Mouse (Mus musculus) induced T-regulatory cell, adult 2 months (primary cell): ENCODE results near the gene Auts2.

Experiments
- DNase-seq: peaks from one replicate; pipeline ENCODE4 v3.0.0-alpha.2; 2012; ENCODE audit warnings: low read depth

Auts2 gene

DNA sequence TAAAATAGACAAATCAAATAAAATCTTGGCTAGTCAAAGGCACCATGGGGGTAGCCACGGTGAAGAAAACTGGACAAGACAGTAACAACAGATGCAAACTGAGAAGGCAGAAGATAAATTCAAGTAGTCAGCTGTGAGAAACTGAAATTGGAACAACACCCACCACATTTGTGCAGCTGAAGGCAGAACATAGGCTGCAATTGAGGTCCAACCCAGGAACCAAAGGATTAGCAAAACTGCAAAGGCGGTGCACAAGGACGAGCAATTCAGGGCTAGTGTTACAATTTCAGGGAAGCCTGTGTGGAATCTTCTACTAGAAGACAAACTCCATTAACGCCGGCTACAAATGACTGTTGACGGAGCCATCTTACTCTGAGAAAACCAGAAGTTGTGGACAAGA, 550.9 kb downstream of the Auts2 start:
- DNase-seq = no peak

DNA sequence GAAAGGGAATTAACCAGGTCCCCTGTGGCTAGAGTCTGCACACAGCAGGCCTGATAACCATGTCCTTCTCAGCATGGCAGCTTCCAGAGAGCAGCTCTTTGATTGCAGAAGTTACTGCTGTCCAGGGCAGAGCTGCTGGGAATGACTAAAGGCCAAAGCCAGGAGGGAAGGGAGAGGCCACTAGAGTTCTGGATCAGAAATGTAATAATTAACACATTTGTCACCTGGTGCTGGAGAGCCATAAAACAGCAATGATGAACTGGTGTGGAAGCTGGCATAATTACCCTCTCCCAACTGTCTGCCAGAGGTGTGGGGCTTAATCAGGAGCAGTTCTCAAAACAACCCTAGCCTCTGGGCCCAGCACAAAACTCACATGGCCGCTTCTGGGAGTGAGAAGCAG, 552.6 kb downstream of the Auts2 start:
- no peak for DNase-seq

DNA sequence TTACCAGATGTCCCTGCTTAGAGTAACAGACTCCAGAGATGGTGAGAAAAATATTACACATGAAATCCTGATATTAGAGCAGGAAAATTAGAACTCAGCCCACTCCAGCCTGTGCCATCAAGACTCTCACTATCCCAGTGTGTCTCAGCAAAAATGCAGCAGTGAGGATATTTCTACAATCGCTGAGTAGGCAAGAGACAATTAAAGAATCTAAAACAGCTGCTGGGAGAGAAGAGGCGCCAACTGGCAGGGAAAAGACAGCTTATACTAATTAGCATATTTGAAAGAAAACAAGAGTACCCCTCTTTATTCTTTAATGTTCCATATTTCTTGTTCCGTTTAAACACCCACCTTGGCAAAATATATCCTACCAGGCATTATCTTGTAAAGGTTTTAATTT, 561.7 kb downstream of the Auts2 start:
- DNase-seq = no peak

- no peak for DNase-seq
Measured at GRCm38 (mm10) chr5:131978939-131979338, 564.2 kb downstream of the Auts2 start.

DNA sequence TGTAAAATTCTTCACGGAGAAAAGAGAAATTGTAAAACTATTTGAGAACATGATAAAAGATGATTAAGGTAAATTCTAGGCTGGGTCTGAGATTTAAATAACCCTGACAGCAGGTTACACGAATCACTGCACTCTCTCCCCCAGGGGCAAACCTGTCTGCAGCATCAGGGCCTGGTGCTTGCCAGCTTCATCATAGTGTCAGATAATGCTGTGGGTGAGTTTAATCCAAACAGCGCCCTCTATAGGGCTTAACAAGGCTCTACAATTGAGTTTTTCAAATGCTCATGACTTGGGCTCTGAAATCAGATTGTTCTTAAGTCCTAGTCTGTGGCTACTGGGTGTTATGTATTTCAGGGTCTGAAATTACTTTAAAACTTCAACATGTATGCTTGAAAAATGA, 565.6 kb downstream of the Auts2 start:
- DNase-seq = no peak

- no peak for DNase-seq
Measured at GRCm38 (mm10) chr5:131971901-131972300, 571.2 kb downstream of the Auts2 start.

- no peak for DNase-seq
Measured at GRCm38 (mm10) chr5:131965499-131965898, 577.6 kb downstream of the Auts2 start.

- no peak for DNase-seq
Measured at GRCm38 (mm10) chr5:131963565-131963964, 579.6 kb downstream of the Auts2 start.

DNA sequence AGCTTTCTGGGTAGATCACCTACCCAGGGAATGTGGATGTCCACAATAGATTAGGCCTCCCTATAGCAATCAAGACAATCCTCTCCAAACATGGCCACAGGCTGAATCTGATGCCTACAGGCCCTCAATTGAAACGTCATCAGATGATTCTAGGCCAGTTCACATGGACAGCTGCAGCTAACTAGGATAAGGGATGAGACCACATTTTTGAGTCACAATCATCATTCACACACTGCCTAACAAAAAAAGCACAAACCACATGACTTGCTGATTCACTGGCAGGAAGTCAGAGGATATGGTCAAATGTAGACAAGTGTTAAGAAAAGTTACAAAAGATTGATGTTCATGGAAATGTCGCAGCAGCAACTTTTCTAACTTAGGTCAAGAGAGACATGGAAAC, 581.3 kb downstream of the Auts2 start:
- no peak for DNase-seq

- no peak for DNase-seq
Measured at GRCm38 (mm10) chr5:131960432-131960831, 582.7 kb downstream of the Auts2 start.

DNA sequence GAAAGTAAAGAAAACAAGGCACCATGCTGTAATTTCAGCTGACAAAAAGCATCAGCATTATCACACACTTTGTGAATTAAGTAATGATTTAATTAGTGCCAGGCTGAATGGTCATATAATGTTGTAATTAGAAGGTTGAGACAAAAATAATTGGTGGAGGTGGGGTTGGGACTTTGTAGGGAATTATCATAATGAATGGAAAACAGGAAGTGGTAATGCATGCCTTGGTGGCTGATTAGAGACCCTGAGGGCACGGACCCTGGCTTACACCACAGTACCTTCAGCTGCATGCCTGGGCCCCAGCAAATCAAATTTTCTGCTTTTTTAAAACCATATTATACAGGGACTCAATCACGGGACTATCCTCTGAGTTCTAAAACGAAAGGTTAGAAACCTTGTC, 586.1 kb downstream of the Auts2 start:
- DNase-seq = no peak

DNA sequence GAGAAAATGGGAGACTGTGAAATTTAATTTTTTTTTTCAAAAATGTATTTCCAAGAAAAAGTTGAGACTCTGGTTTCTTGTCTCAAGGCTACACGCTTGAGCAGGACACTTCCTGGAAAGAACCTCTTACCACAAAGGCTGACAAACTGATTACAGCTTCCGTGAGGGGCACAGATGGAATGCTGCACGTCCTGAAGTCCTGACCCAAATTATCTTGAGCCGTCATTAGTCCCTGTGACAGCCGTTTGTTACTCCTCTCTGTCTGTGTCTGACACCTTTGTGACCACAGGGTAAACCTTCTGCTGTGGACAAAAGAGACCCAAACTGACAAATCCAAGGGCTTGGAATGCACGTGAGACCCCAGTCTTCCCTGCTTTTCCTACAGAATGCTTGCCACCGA, 587.1 kb downstream of the Auts2 start:
- no peak for DNase-seq

GRCm38 (mm10) chr5:131955227-131956016, 587.7 kb downstream of the Auts2 start:
- no peak for DNase-seq

- DNase-seq = no peak
Measured at GRCm38 (mm10) chr5:131948571-131949151, 594.5 kb downstream of the Auts2 start.

- no peak for DNase-seq
Measured at GRCm38 (mm10) chr5:131946801-131947200, 596.3 kb downstream of the Auts2 start.

DNA sequence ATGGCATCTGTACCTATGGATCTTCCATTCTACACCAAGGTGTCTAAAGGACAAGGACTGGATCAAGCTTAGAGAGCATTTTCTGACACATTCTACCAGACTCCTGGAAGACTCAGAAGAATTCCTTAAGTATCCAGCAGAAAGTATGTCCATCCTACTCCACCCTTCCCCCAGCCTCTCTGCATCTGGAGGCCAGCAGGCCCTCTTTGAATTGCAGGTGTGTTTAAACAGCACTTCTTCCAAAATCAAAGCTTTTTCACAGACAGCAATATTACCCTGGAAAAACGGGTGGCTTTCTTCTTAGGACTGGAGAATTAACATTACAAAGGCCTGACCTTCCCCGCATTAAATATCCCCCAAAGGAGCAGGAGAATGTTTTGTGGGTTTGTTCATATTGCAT, 598.4 kb downstream of the Auts2 start:
- no peak for DNase-seq

DNA sequence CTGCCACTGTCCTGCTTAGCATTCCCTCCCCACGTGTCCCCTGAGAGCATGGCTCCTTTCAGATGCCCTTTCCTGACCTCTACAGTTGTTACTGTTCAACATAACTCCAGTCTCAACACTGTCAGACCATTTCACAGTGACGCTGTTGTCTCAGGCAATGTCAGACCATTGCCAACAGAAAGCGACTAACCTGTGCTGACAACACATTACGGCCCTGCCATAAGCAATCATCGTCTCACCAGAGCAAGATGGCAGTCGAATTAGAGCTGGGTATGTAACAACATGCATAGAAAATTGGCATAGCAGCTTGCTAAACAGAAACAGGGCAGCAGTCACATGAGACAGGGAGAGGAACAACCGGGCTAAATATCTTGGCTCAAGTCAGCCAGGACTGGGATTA, 614.4 kb downstream of the Auts2 start:
- DNase-seq = no peak

- no peak for DNase-seq
Measured at GRCm38 (mm10) chr5:131922759-131923158, 620.4 kb downstream of the Auts2 start.

DNA sequence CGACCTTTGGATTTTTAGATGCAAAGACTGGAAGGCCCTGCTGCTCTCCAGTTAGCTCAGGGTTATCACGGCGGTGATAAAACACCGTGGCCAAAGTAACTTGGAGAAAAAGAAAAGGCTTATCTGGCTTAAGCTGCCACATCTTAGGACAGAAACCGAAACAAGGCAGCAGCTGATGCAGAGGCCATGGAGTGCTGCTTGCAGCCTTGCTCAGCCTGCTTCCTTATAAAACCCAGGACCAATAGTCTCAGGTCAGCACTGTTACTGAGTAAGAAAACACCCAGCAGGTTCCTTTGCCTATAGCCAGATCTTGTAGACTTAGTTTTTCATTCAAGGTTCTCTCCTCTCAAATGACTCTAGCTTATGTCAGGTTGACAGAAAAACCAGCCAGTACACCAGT, 621.0 kb downstream of the Auts2 start:
- no peak for DNase-seq

- no peak for DNase-seq
Measured at GRCm38 (mm10) chr5:131919983-131920777, 623.0 kb downstream of the Auts2 start.

- DNase-seq = no peak
Measured at GRCm38 (mm10) chr5:131916791-131917403, 626.2 kb downstream of the Auts2 start.

DNA sequence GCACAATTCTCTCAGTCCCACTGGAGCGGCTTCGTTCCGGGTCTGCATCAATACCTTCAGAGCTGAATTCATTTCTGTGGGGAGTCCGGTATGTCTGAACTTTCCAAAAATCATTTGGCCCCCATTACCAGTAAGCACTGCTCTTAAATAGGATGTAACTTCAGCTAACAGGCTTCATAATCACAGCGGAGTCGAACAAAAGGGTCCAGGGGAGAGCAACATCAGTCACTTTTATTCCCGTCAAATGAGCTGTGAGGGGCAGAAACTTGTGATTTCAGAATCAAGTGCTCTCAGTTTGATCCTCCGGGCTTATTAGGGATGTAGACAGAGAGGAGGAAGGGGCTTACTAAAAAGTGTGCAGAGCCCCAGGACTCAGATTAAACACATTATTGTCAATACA, 629.6 kb downstream of the Auts2 start:
- no peak for DNase-seq

- DNase-seq = no peak
Measured at GRCm38 (mm10) chr5:131912983-131913382, 630.2 kb downstream of the Auts2 start.
